Mouse (Mus musculus): ENCODE data around the gene Errfi1. TPM values are rescaled to one million over a fixed set of nuclear protein-coding genes. Genes with fewer than 3 reads are reported as not detected.
A peak's percentile ranks its signal among the peaks of the same experiment; 100 is the strongest.

Gene Errfi1
- polyA plus RNA-seq, 1 experiment from 2014 or later: 17.0 TPM

GRCm38 (mm10) chr4:150879631-150880030, 25.9 kb downstream of the Errfi1 start:
- 88% methylated on average over 22 of the region's 22 CpGs for WGBS (ENCODE audit: insufficient replicate concordance)
- no peak for ATAC-seq (replicated peaks; ENCODE audit: insufficient number of reproducible peaks, low FRiP score, low TSS enrichment)
- Histone ChIP-seq H3K36me3 (ENCODE audit: control insufficient read depth, insufficient read depth, low read length) (no peaks in the 10 kb centered on the region), H3K27me3 (ENCODE audit: control insufficient read depth, insufficient read depth, low read length) (no peaks in the 10 kb centered on the region), H3K9ac (ENCODE audit: low read depth, low read length) (no peak overlapping the region), H3K4me3 (ENCODE audit: low read depth, low read length) (no peak overlapping the region), H3K27ac (ENCODE audit: low read depth, low read length) (no peak overlapping the region), H3K4me2 (no peak overlapping the region), H3K9me3 (replicated peaks; ENCODE audit: control insufficient read depth, low read length) (peaks cover 19% of the 10 kb centered on the region), H3K4me1 (ENCODE audit: control insufficient read depth, insufficient read depth, low read length) (no peaks in the 10 kb centered on the region)

- H3K27me3 ChIP-seq (ENCODE audit: control insufficient read depth, insufficient read depth, low read length): no peaks in the 10 kb centered on the region
- no peaks in the 10 kb centered on the region for H3K4me1 ChIP-seq (ENCODE audit: control insufficient read depth, insufficient read depth, low read length)
- H3K36me3 ChIP-seq (ENCODE audit: control insufficient read depth, insufficient read depth, low read length): no peaks in the 10 kb centered on the region
- no peak overlapping the region for H3K4me2 ChIP-seq
- peaks cover 19% of the 10 kb centered on the region for H3K9me3 ChIP-seq (replicated peaks; ENCODE audit: control insufficient read depth, low read length)
- no peak for ATAC-seq (replicated peaks; ENCODE audit: insufficient number of reproducible peaks, low FRiP score, low TSS enrichment)
- no peak overlapping the region for H3K27ac ChIP-seq (ENCODE audit: low read depth, low read length)
- 80% methylated on average over 5 of the region's 5 CpGs for whole genome bisulfite sequencing (ENCODE audit: insufficient replicate concordance)
- H3K9ac ChIP-seq (ENCODE audit: low read depth, low read length): no peak overlapping the region
- no peak overlapping the region for H3K4me3 ChIP-seq (ENCODE audit: low read depth, low read length)
Observed at GRCm38 (mm10) chr4:150880364-150880763, 26.6 kb downstream of the Errfi1 start.

- no peaks in the 10 kb centered on the region for H3K27me3 ChIP-seq (ENCODE audit: control insufficient read depth, insufficient read depth, low read length)
- ATAC-seq (replicated peaks; ENCODE audit: insufficient number of reproducible peaks, low FRiP score, low TSS enrichment): no peak
- H3K4me3 ChIP-seq (ENCODE audit: low read depth, low read length): no peak overlapping the region
- H3K4me2 ChIP-seq: no peak overlapping the region
- H3K27ac ChIP-seq (ENCODE audit: low read depth, low read length): no peak overlapping the region
- peaks cover 19% of the 10 kb centered on the region for H3K9me3 ChIP-seq (replicated peaks; ENCODE audit: control insufficient read depth, low read length)
- WGBS (ENCODE audit: insufficient replicate concordance): 74% methylated on average over 5 of the region's 5 CpGs
- no peaks in the 10 kb centered on the region for H3K4me1 ChIP-seq (ENCODE audit: control insufficient read depth, insufficient read depth, low read length)
- H3K36me3 ChIP-seq (ENCODE audit: control insufficient read depth, insufficient read depth, low read length): no peaks in the 10 kb centered on the region
- H3K9ac ChIP-seq (ENCODE audit: low read depth, low read length): no peak overlapping the region
Observed at GRCm38 (mm10) chr4:150882632-150883031, 28.9 kb downstream of the Errfi1 start.

GRCm38 (mm10) chr4:150887903-150888302, 34.2 kb downstream of the Errfi1 start:
- WGBS (ENCODE audit: insufficient replicate concordance): 74% methylated on average over 5 of the region's 5 CpGs
- Histone ChIP-seq H3K4me3 (ENCODE audit: low read depth, low read length) (no peak overlapping the region), H3K4me1 (ENCODE audit: control insufficient read depth, insufficient read depth, low read length) (no peaks in the 10 kb centered on the region), H3K9ac (ENCODE audit: low read depth, low read length) (no peak overlapping the region), H3K4me2 (no peak overlapping the region), H3K9me3 (replicated peaks; ENCODE audit: control insufficient read depth, low read length) (no peaks in the 10 kb centered on the region), H3K36me3 (ENCODE audit: control insufficient read depth, insufficient read depth, low read length) (no peaks in the 10 kb centered on the region), H3K27ac (ENCODE audit: low read depth, low read length) (no peak overlapping the region), H3K27me3 (ENCODE audit: control insufficient read depth, insufficient read depth, low read length) (0 out of 2 replicates have a peak, but pooled peaks cover 2% of the 10 kb centered on the region)
- no peak for ATAC-seq (replicated peaks; ENCODE audit: insufficient number of reproducible peaks, low FRiP score, low TSS enrichment)

- no peak for ATAC-seq (replicated peaks; ENCODE audit: insufficient number of reproducible peaks, low FRiP score, low TSS enrichment)
- H3K4me1 ChIP-seq (ENCODE audit: control insufficient read depth, insufficient read depth, low read length): no peaks in the 10 kb centered on the region
Observed at GRCm38 (mm10) chr4:150888492-150888891, 34.8 kb downstream of the Errfi1 start.

GRCm38 (mm10) chr4:150889273-150889954, 35.7 kb downstream of the Errfi1 start:
- ATAC-seq (replicated peaks; ENCODE audit: insufficient number of reproducible peaks, low FRiP score, low TSS enrichment): no peak
- WGBS (ENCODE audit: insufficient replicate concordance): 40% methylated on average over 20 of the region's 20 CpGs
- 0 out of 2 replicates have a peak overlapping the region, but pooled peaks have one; percentile 1 for H3K4me2 ChIP-seq

More at GRCm38 (mm10) chr4:150888492-150888891, 34.8 kb downstream of the Errfi1 start:
- Histone ChIP-seq H3K9me3 (replicated peaks; ENCODE audit: control insufficient read depth, low read length) (no peaks in the 10 kb centered on the region), H3K36me3 (ENCODE audit: control insufficient read depth, insufficient read depth, low read length) (no peaks in the 10 kb centered on the region), H3K9ac (ENCODE audit: low read depth, low read length) (no peak overlapping the region), H3K4me3 (ENCODE audit: low read depth, low read length) (no peak overlapping the region), H3K4me2 (no peak overlapping the region), H3K27ac (ENCODE audit: low read depth, low read length) (no peak overlapping the region), H3K27me3 (ENCODE audit: control insufficient read depth, insufficient read depth, low read length) (0 out of 2 replicates have a peak, but pooled peaks cover 2% of the 10 kb centered on the region)
- 64% methylated on average over 4 of the region's 4 CpGs for WGBS (ENCODE audit: insufficient replicate concordance)

GRCm38 (mm10) chr4:150889955-150890315, 36.2 kb downstream of the Errfi1 start:
- H3K27me3 ChIP-seq (ENCODE audit: control insufficient read depth, insufficient read depth, low read length): 0 out of 2 replicates have a peak, but pooled peaks cover 2% of the 10 kb centered on the region
- WGBS (ENCODE audit: insufficient replicate concordance): 58% methylated on average over 13 of the region's 13 CpGs
- no peaks in the 10 kb centered on the region for H3K36me3 ChIP-seq (ENCODE audit: control insufficient read depth, insufficient read depth, low read length)
- H3K4me3 ChIP-seq (ENCODE audit: low read depth, low read length): no peak overlapping the region
- no peaks in the 10 kb centered on the region for H3K4me1 ChIP-seq (ENCODE audit: control insufficient read depth, insufficient read depth, low read length)
- 0 out of 2 replicates have a peak overlapping the region, but pooled peaks have one; percentile 1 for H3K4me2 ChIP-seq
- ATAC-seq (replicated peaks; ENCODE audit: insufficient number of reproducible peaks, low FRiP score, low TSS enrichment): no peak
- no peak overlapping the region for H3K9ac ChIP-seq (ENCODE audit: low read depth, low read length)
- no peaks in the 10 kb centered on the region for H3K9me3 ChIP-seq (replicated peaks; ENCODE audit: control insufficient read depth, low read length)
- H3K27ac ChIP-seq (ENCODE audit: low read depth, low read length): no peak overlapping the region

More at GRCm38 (mm10) chr4:150889273-150889954, 35.7 kb downstream of the Errfi1 start:
- Histone ChIP-seq H3K27ac (ENCODE audit: low read depth, low read length) (no peak overlapping the region), H3K36me3 (ENCODE audit: control insufficient read depth, insufficient read depth, low read length) (no peaks in the 10 kb centered on the region), H3K9me3 (replicated peaks; ENCODE audit: control insufficient read depth, low read length) (no peaks in the 10 kb centered on the region), H3K4me1 (ENCODE audit: control insufficient read depth, insufficient read depth, low read length) (no peaks in the 10 kb centered on the region), H3K27me3 (ENCODE audit: control insufficient read depth, insufficient read depth, low read length) (0 out of 2 replicates have a peak, but pooled peaks cover 2% of the 10 kb centered on the region), H3K4me3 (ENCODE audit: low read depth, low read length) (no peak overlapping the region), H3K9ac (ENCODE audit: low read depth, low read length) (no peak overlapping the region)

GRCm38 (mm10) chr4:150891308-150891707, 37.6 kb downstream of the Errfi1 start:
- WGBS (ENCODE audit: insufficient replicate concordance): 66% methylated on average over 5 of the region's 5 CpGs
- ATAC-seq (replicated peaks; ENCODE audit: insufficient number of reproducible peaks, low FRiP score, low TSS enrichment): no peak
- no peak overlapping the region for H3K27ac ChIP-seq (ENCODE audit: low read depth, low read length)

More at GRCm38 (mm10) chr4:150891308-150891707, 37.6 kb downstream of the Errfi1 start:
- Histone ChIP-seq H3K27me3 (ENCODE audit: control insufficient read depth, insufficient read depth, low read length) (0 out of 2 replicates have a peak, but pooled peaks cover 2% of the 10 kb centered on the region), H3K4me3 (ENCODE audit: low read depth, low read length) (no peak overlapping the region), H3K4me2 (no peak overlapping the region), H3K36me3 (ENCODE audit: control insufficient read depth, insufficient read depth, low read length) (no peaks in the 10 kb centered on the region), H3K4me1 (ENCODE audit: control insufficient read depth, insufficient read depth, low read length) (no peaks in the 10 kb centered on the region), H3K9ac (ENCODE audit: low read depth, low read length) (no peak overlapping the region), H3K9me3 (replicated peaks; ENCODE audit: control insufficient read depth, low read length) (no peaks in the 10 kb centered on the region)
